Mouse (Mus musculus) C3H10T1/2 (cell line): ENCODE measurements around the gene Olfr1413. TPM values are rescaled to one million over a fixed set of nuclear protein-coding genes. Genes with fewer than 3 reads are reported as not detected.

Experiments
- polyA plus RNA-seq, 2 experiments: library from polyadenylated mRNA; unstranded; fragments of >200 nt; fragmentation: generic; extraction: Trizol; gene quantifications; one replicate each; pipeline ENCODE4 v1.2.1; 2012; ENCODE audit warnings: missing spikeins in 2 of 2

Olfr1413 gene
- not detected for polyA plus RNA-seq

GRCm38 (mm10) chr1:92571022-92571421, at the start of gene Olfr1413:
Gene Olfr1413 (plus strand): TSS chr1:92571322.

GRCm38 (mm10) chr1:92585479-92585878, 14.4 kb downstream of the Olfr1413 start, which contains the start of gene Olfr1412:
Gene Olfr1412 (plus strand): TSS chr1:92585779.

GRCm38 (mm10) chr1:92594111-92594510, 23.0 kb downstream of the Olfr1413 start, which contains the start of gene Olfr1411:
Gene Olfr1411 (plus strand): TSS chr1:92594411.

GRCm38 (mm10) chr1:92605482-92605881, 34.4 kb downstream of the Olfr1413 start, which contains the start of gene Olfr1410:
Gene Olfr1410 (plus strand): TSS chr1:92605782.

GRCm38 (mm10) chr1:92617488-92617887, 46.4 kb downstream of the Olfr1413 start, which contains the start of gene Olfr12:
Gene Olfr12 (plus strand): TSS chr1:92617788.

Other genes starting within 250 kb of the Olfr1413 start
- gene Ndufa10, start 97.5 kb upstream of the Olfr1413 start, polyA plus RNA-seq = 100 to 1,000 TPM in 1 of 2 experiments, 10 to 100 TPM in 1; 95.5 to 172 TPM
- not detected for gene Olfr1416, start 86.2 kb upstream of the Olfr1413 start, polyA plus RNA-seq
- gene Olfr1415, start 75.2 kb upstream of the Olfr1413 start, polyA plus RNA-seq = not detected
- not detected for gene Olfr1414, start 52.7 kb upstream of the Olfr1413 start, polyA plus RNA-seq
- gene Olfr1412, start 14.5 kb downstream of the Olfr1413 start, polyA plus RNA-seq = not detected
- not detected for gene Olfr1411, start 23.1 kb downstream of the Olfr1413 start, polyA plus RNA-seq
- gene Olfr1410, start 34.5 kb downstream of the Olfr1413 start, polyA plus RNA-seq = not detected
- not detected for gene Olfr12, start 46.5 kb downstream of the Olfr1413 start, polyA plus RNA-seq
- gene Cops9, start 70.7 kb downstream of the Olfr1413 start, polyA plus RNA-seq = 100 to 1,000 TPM; 466 to 637 TPM
- under 1 TPM; 0.08 to 0.96 TPM for gene Otos, start 77.5 kb downstream of the Olfr1413 start, polyA plus RNA-seq